Mouse (Mus musculus): ENCODE data around the gene Zkscan3.
"Not testable (repeated sequence)": the region's sequence is repeated elsewhere in the genome, so short reads cannot be mapped to it uniquely, and the experiment has no call there.

Zkscan3 gene

GRCm38 (mm10) chr13:21397486-21397885 is 5.1 kb downstream of the Zkscan3 start:
- no peak for DNase-seq (ENCODE audit: low spot score in 2 of 2)

GRCm38 (mm10) chr13:21396048-21396447 is 6.5 kb downstream of the Zkscan3 start:
- DNase-seq (ENCODE audit: low spot score in 2 of 2) = not testable (repeated sequence)

- no peak for DNase-seq (ENCODE audit: low spot score in 2 of 2)
Measured at GRCm38 (mm10) chr13:21395623-21396022, 6.9 kb downstream of the Zkscan3 start.

DNA sequence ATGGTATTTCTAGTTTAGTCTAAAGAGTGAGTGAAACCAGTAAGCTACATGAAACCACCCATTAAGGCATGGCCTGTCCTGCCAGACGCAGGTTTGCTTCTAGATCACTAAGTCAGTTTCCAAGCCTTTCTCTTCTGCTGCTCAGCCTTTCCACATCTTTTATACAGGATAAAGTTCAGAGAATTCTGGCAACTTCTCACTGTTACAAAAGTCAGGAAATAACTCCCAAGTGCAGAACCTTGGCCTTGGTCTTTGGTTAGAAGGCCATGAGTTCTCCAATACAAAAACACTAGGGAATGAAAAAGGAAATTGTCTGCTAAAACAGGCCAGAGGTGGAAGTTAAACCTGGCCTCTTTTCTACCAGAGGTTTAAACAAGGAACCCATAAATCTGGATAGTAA is 7.3 kb downstream of the Zkscan3 start:
- DNase-seq (ENCODE audit: low spot score in 2 of 2) = no peak

- no peak for DNase-seq (ENCODE audit: low spot score in 2 of 2)
Measured at GRCm38 (mm10) chr13:21377773-21378172, 24.8 kb downstream of the Zkscan3 start.

- no peak for DNase-seq (ENCODE audit: low spot score in 2 of 2)
Measured at GRCm38 (mm10) chr13:21372700-21373099, 29.9 kb downstream of the Zkscan3 start.

DNA sequence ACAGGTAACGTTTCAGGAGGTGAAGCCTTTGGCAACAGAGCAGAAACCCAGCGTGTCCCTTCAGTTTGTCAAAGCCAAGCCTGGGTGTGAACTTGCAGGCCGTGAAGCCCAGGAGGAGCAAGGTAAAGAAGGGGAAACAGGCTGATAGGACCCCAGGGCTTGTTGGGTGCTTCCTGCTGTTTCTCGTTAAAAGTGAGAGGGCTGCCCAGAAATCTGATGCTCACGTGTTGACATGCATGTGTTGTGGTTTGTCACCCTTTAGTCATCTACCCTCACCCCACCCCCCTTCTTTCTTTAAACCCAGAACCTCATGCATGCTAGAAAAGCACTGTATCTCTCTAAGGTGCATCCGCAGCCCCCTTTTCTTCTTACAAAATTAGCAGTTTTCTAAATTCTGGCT is 35.9 kb downstream of the Zkscan3 start:
- no peak for DNase-seq (ENCODE audit: low spot score in 2 of 2)

DNA sequence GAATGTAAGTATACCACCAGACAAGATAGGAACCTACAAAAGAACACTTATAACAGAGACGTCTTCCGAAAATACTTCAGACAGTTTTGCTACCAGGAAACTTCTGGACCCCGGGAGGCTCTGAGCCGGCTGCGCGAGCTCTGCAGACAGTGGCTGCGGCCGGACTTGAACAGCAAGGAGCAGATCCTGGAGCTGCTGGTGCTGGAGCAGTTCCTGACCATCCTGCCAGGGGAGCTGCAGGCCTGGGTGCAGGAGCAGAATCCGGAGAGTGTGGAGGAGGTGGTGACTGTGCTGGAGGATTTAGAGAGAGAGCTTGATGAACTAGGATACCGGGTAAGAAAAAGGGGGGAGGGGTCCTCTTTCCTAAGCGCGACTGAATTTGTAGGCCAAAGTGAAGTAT is 38.8 kb downstream of the Zkscan3 start:
- no peak for DNase-seq (ENCODE audit: low spot score in 2 of 2)

- peak; percentile 48 to 61 for DNase-seq (ENCODE audit: low spot score in 2 of 2)
Measured at GRCm38 (mm10) chr13:21362621-21363248, 39.8 kb downstream of the Zkscan3 start, which contains the start of gene Zscan12. Gene Zscan12 (plus strand): TSS chr13:21362820.

DNA sequence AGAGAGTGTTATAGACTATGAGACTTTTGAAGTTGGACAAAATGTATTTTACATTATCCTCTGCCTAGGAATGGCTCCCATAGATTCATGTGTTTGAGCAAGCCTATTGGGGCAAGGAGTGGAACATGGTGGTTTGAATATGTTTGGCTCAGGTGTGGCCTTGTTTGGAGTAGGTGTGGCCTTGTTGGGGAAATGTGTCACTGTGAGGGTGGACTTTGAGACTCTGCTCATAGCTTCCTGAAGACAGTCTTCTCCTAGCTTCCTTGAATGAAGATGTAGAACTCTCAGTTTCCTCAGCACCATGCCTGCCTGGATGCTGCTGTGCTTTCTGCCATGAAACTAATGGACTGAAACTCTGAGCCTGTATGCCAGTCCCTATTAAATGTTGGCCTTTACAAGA is 52.0 kb downstream of the Zkscan3 start:
- no peak for DNase-seq (ENCODE audit: low spot score in 2 of 2)

DNA sequence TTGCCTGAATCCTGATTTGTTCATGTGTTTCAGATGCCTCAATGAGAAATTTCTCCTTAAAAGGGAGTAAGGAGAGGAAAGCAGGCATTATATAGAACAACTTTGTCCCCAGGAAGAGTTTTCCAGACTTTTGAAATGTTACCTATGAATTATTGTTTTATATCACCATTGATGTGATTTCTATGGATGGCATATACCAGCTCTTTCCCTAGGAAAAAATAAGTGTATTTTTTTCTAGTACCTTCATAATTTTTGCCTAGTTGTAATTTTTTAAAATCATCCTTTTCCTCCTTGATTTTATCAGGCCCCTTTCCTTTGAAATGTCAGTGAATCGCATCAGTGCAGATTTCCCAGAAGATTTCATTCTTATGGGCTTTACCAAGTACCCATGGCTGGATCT is 55.9 kb downstream of the Zkscan3 start, which contains the start of gene Olfr1367:
Gene Olfr1367, plus strand, starts transcription at position 301 of the 400 bp plus-strand sequence.
- DNase-seq (ENCODE audit: low spot score in 2 of 2) = no peak
